Comparison of ENCODE assay signal across 7 mouse cellular contexts in the genomic region with DNA sequence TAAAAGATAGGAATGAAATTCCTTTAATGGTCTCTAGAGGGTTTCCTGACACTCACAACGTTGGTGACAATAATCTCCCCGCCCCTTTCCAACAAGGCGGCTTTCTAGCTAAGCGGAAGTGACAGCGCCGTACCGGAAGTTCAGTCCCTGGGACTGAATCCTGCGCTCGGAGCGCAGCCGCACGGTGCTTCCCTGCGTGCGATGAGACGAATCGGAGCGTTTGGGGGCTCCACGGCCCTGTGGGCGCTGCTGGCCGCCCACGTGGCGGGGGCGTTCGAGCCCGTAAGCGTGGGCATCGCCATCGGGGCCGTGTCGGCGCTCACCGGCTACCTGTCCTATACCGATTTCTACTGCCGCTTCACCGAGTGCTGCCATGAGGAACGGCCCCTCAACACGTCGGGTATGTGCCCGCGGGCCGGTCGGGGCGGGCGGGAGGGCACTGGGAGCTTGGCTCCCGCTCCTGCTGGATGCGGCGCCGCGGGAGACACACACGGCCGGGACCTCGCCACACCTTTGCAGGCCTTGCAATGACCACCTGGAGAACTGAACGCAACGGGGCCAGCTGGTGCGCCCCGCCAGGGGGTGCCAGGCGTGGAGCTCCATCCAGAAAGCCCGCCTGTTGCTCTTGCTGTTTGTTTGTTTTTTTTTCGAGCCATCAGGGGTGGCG. TPM values are rescaled to one million over a fixed set of nuclear protein-coding genes. Genes with fewer than 3 reads are reported as not detected.
DNase-seq lines count a peak whose midpoint lies in the region; ATAC-seq lines count a peak whose summit lies in the region.

Tor1b (plus strand) TSS at position 136 of the 667 bp plus-strand sequence.

- peak; percentile 95 for ATAC-seq in intestine, embryonic 16.5 days
- peak; percentile 95 for ATAC-seq in midbrain, embryonic 13.5 days

- H3K9ac ChIP-seq in intestine, embryonic 16.5 days (ENCODE audit: low read depth, low read length), result peak within 1 kb of the TSS; percentile 90
- peak within 1 kb of the TSS; percentile 88 for H3K9ac ChIP-seq in midbrain, embryonic 13.5 days (replicated peaks)

- under 1% methylated on average over 60 of the region's 60 CpGs for WGBS in intestine, embryonic 16.5 days
- under 1% methylated on average over 60 of the region's 60 CpGs for WGBS in limb, embryonic 10.5 days
- under 1% methylated on average over 60 of the region's 60 CpGs for WGBS in midbrain, embryonic 13.5 days

- H3K36me3 ChIP-seq in intestine, embryonic 16.5 days (ENCODE audit: control insufficient read depth, insufficient read depth, low read length), result 0 out of 2 replicates have a peak, but pooled peaks cover 6% of the 10 kb centered on the region
- peaks cover 40% of the 10 kb centered on the region for H3K36me3 ChIP-seq in limb, embryonic 10.5 days
- H3K36me3 ChIP-seq in midbrain, embryonic 13.5 days, result peaks cover 32% of the 10 kb centered on the region

- H3K4me2 ChIP-seq in intestine, embryonic 16.5 days (ENCODE audit: low read depth, low read length), result peak within 1 kb of the TSS; percentile 75
- peak within 1 kb of the TSS; percentile 93 for H3K4me2 ChIP-seq in midbrain, embryonic 13.5 days (replicated peaks)

- peak within 1 kb of the TSS; percentile 71 for H3K27ac ChIP-seq in intestine, embryonic 16.5 days (ENCODE audit: low read length)
- H3K27ac ChIP-seq in limb, embryonic 10.5 days, result peak within 1 kb of the TSS; percentile 94
- H3K27ac ChIP-seq in midbrain, embryonic 13.5 days, result peak within 1 kb of the TSS; percentile 88

- peak; percentile 89 for DNase-seq in adrenal gland, postnatal 10 days
- DNase-seq in embryo, embryonic 11.5 days (ENCODE audit: low read depth, low spot score), result peak; percentile 80
- peak; percentile 53 to 83 for DNase-seq in gastrocnemius, postnatal 4 days (ENCODE audit: low spot score in 2 of 2)
- DNase-seq in limb, embryonic 10.5 days (ENCODE audit: low spot score), result peak; percentile 92
- peak; percentile 68 for DNase-seq in spleen, adult 12 weeks (ENCODE audit: low spot score)

- peak within 1 kb of the TSS; percentile 76 for H3K4me3 ChIP-seq in intestine, embryonic 16.5 days (ENCODE audit: low read length)
- H3K4me3 ChIP-seq in limb, embryonic 10.5 days, result peak within 1 kb of the TSS; percentile 93
- peak within 1 kb of the TSS; percentile 84 for H3K4me3 ChIP-seq in midbrain, embryonic 13.5 days (replicated peaks)

- H3K27me3 ChIP-seq in intestine, embryonic 16.5 days (replicated peaks; ENCODE audit: control insufficient read depth, insufficient read depth, low read length), result no peaks in the 10 kb centered on the region
- H3K27me3 ChIP-seq in limb, embryonic 10.5 days (ENCODE audit: low read depth, poor library complexity, severe bottlenecking), result no peaks in the 10 kb centered on the region
- no peaks in the 10 kb centered on the region; the same call in 1 of the 2 replicates for H3K27me3 ChIP-seq in midbrain, embryonic 13.5 days

- H3K9me3 ChIP-seq in intestine, embryonic 16.5 days (ENCODE audit: control insufficient read depth, low read length), result no peaks in the 10 kb centered on the region
- no peaks in the 10 kb centered on the region for H3K9me3 ChIP-seq in limb, embryonic 10.5 days (replicated peaks)
- no peaks in the 10 kb centered on the region for H3K9me3 ChIP-seq in midbrain, embryonic 13.5 days

- H3K4me1 ChIP-seq in intestine, embryonic 16.5 days (ENCODE audit: control insufficient read depth, insufficient read depth, low read length), result peaks cover 14% of the 10 kb centered on the region
- H3K4me1 ChIP-seq in limb, embryonic 10.5 days, result peaks cover 31% of the 10 kb centered on the region
- H3K4me1 ChIP-seq in midbrain, embryonic 13.5 days (replicated peaks), result peaks cover 35% of the 10 kb centered on the region

RNA-seq across cellular contexts. Expression of gene Tor1b, which starts in this region (rescaled TPM):
- 10 to 100 TPM; 38.8 to 44.0 TPM for total RNA-seq in adrenal gland, postnatal 10 days (2021)
- 10 to 100 TPM; 29.3 to 30.4 TPM for total RNA-seq in gastrocnemius, postnatal 4 days (2021)
- 20.9 and 21.7 TPM in 2 replicates for polyA plus RNA-seq in intestine, embryonic 16.5 days (2015; fragmentation: Nextera tagmentation; extraction: Ambion mirVana)
- 26.7 and 27.6 TPM in 2 replicates for polyA plus RNA-seq in limb, embryonic 10.5 days (2016; fragmentation: Nextera tagmentation; extraction: Ambion mirVana)
- 18.3 and 20.5 TPM in 2 replicates for polyA plus RNA-seq in midbrain, embryonic 13.5 days (2015; fragmentation: Nextera tagmentation; extraction: Ambion mirVana)

Comparison
In these comparisons a context has a peak if more than half of its experiments do, and no peak if none do; other contexts are left out.
1. Peak in every context shown above with its lines: DNase-seq, ATAC-seq, H3K4me3 ChIP-seq and H3K27ac ChIP-seq.